Mouse (Mus musculus) thymus, adult 2 months (tissue): ENCODE measurements around the gene Gm20388. TPM values are rescaled to one million over a fixed set of nuclear protein-coding genes. Genes with fewer than 3 reads are reported as not detected.

Source experiments
- DNase-seq: peaks from one replicate; pipeline ENCODE4 v3.0.0; 2021
- H3K27ac ChIP-seq: fragments of 200-500 bp; 2 replicates; pipeline ENCODE4 v1.5.1; 2012; ENCODE audit warnings: low read length, control low read depth; ENCODE audit not compliant: control insufficient read depth, insufficient read depth
- H3K27me3 ChIP-seq: fragments of 200-500 bp; 2 replicates; pipeline ENCODE4 v1.6.1; 2012; ENCODE audit warnings: mild to moderate bottlenecking, low read length, moderate library complexity, mixed read lengths; ENCODE audit not compliant: control insufficient read depth, insufficient read depth
- H3K36me3 ChIP-seq: fragments of 200-500 bp; 2 replicates; pipeline ENCODE4 v1.6.1; 2012; ENCODE audit warnings: mild to moderate bottlenecking, low read length, moderate library complexity; ENCODE audit not compliant: control insufficient read depth, insufficient read depth
- H3K4me1 ChIP-seq: fragments of 200-500 bp; replicated peaks from 2 replicates; pipeline ENCODE4 v1.6.1; 2012; ENCODE audit warnings: low read length; ENCODE audit not compliant: control insufficient read depth, insufficient read depth
- H3K4me3 ChIP-seq: fragments of 200-500 bp; 2 replicates; pipeline ENCODE4 v1.5.1; 2012; ENCODE audit warnings: mild to moderate bottlenecking, low read length, control low read depth, moderate library complexity; ENCODE audit not compliant: control insufficient read depth, insufficient read depth
- CTCF ChIP-seq: fragments of 200-500 bp; IDR thresholded peaks from 2 replicates; pipeline ENCODE4 v1.5.1; 2012; ENCODE audit warnings: mild to moderate bottlenecking, control low read depth, low read length, moderate library complexity, borderline replicate concordance; ENCODE audit not compliant: control insufficient read depth, poor library complexity, insufficient read depth; ENCODE audit errors: extremely low read depth
- POLR2A ChIP-seq: fragments of 200-500 bp; IDR thresholded peaks from 2 replicates; pipeline ENCODE4 v1.6.1; 2012; ENCODE audit warnings: mild to moderate bottlenecking, low read length, control low read depth, moderate library complexity; ENCODE audit not compliant: control insufficient read depth, poor library complexity, insufficient read depth; ENCODE audit errors: extremely low read depth
- WGBS: fragments of 180-500 bp; shearing (Covaris S2); methylation state at CpG from one replicate; pipeline ENCODE4 v1.1.7; 2018; 5-methylcytosine and 5-hydroxymethylcytosine counted together
- polyA plus RNA-seq: library from polyadenylated mRNA; depleted of rRNA; stranded (reverse); fragments of >200 nt; gene quantifications from 2 replicates; pipeline ENCODE4 v1.2.3, GENCODE M21; 2012

Gene Gm20388
- polyA plus RNA-seq, 1 experiment: 103 TPM

- Histone ChIP-seq H3K4me3 (no peak overlapping the region), H3K4me1 (no peaks in the 10 kb centered on the region), H3K36me3 (peaks cover 67% of the 10 kb centered on the region), H3K27me3 (no peaks in the 10 kb centered on the region), H3K27ac (no peak overlapping the region)
- no peak for DNase-seq
- no peak for TF ChIP-seq POLR2A
- WGBS: 92% methylated on average over 8 of the region's 8 CpGs
These were observed 44.7 kb downstream of the Gm20388 start for GRCm38 (mm10) chr8:119955333-119955732.

GRCm38 (mm10) chr8:119958076-119958475 is 47.4 kb downstream of the Gm20388 start:
- Histone ChIP-seq H3K4me1 (no peaks in the 10 kb centered on the region), H3K4me3 (no peak overlapping the region), H3K36me3 (peaks cover 42% of the 10 kb centered on the region), H3K27ac (no peak overlapping the region), H3K27me3 (no peaks in the 10 kb centered on the region)
- DNase-seq: no peak
- TF ChIP-seq POLR2A (no peak), CTCF (no peak)
- 98% methylated on average over 10 of the region's 10 CpGs for WGBS

- 90% methylated on average over 5 of the region's 5 CpGs for WGBS
- no peak for DNase-seq
These were observed 50.0 kb downstream of the Gm20388 start for GRCm38 (mm10) chr8:119960531-119961104.

GRCm38 (mm10) chr8:119964859-119965258 is 54.2 kb downstream of the Gm20388 start:
- Histone ChIP-seq H3K36me3 (no peaks in the 10 kb centered on the region), H3K27me3 (no peaks in the 10 kb centered on the region)
- WGBS: 83% methylated on average over 4 of the region's 4 CpGs

More at GRCm38 (mm10) chr8:119960531-119961104, 50.0 kb downstream of the Gm20388 start:
- H3K36me3 ChIP-seq: peaks cover 23% of the 10 kb centered on the region
- H3K4me1 ChIP-seq: no peaks in the 10 kb centered on the region
- no peaks in the 10 kb centered on the region for H3K27me3 ChIP-seq
- H3K4me3 ChIP-seq: no peak overlapping the region
- no peak for TF ChIP-seq POLR2A
- TF ChIP-seq CTCF: no peak
- H3K27ac ChIP-seq: no peak overlapping the region

GRCm38 (mm10) chr8:119967435-119967834 is 56.8 kb downstream of the Gm20388 start:
- 98% methylated on average over 9 of the region's 9 CpGs for WGBS
- DNase-seq: no peak
- Histone ChIP-seq H3K27ac (no peak overlapping the region), H3K27me3 (no peaks in the 10 kb centered on the region), H3K4me1 (peaks cover 4% of the 10 kb centered on the region), H3K4me3 (no peak overlapping the region), H3K36me3 (no peaks in the 10 kb centered on the region)
- no peak for TF ChIP-seq CTCF
- no peak for TF ChIP-seq POLR2A

More at GRCm38 (mm10) chr8:119964859-119965258, 54.2 kb downstream of the Gm20388 start:
- no peak for DNase-seq
- Histone ChIP-seq H3K27ac (no peak overlapping the region), H3K4me3 (no peak overlapping the region), H3K4me1 (no peaks in the 10 kb centered on the region)
- no peak for TF ChIP-seq POLR2A
- TF ChIP-seq CTCF: no peak

GRCm38 (mm10) chr8:119970169-119970568 is 59.5 kb downstream of the Gm20388 start:
- Histone ChIP-seq H3K4me3 (no peak overlapping the region), H3K4me1 (peaks cover 9% of the 10 kb centered on the region), H3K27ac (no peak overlapping the region), H3K36me3 (no peaks in the 10 kb centered on the region), H3K27me3 (no peaks in the 10 kb centered on the region)
- no peak for DNase-seq
- TF ChIP-seq CTCF: no peak
- TF ChIP-seq POLR2A: no peak
- 93% methylated on average over 9 of the region's 9 CpGs for WGBS

GRCm38 (mm10) chr8:119972558-119972957 is 61.9 kb downstream of the Gm20388 start:
- Histone ChIP-seq H3K27ac (no peak overlapping the region), H3K4me3 (no peak overlapping the region), H3K4me1 (peaks cover 9% of the 10 kb centered on the region), H3K36me3 (no peaks in the 10 kb centered on the region), H3K27me3 (no peaks in the 10 kb centered on the region)
- TF ChIP-seq POLR2A: no peak
- TF ChIP-seq CTCF: no peak
- peak; percentile 25 for DNase-seq
- WGBS: 15% methylated on average over 12 of the region's 12 CpGs
